Mouse (Mus musculus) lung, embryonic 15.5 days (tissue): ENCODE measurements around the gene Minos1. TPM values are rescaled to one million over a fixed set of nuclear protein-coding genes. Genes with fewer than 3 reads are reported as not detected.

Experiments
- ATAC-seq: fragments of 200-750 bp; cut with Nextera tagmentation; 2 replicates; pipeline ENCODE4 v1.8.0; 2017; ENCODE audit warnings: moderate number of reproducible peaks, borderline replicate concordance; ENCODE audit not compliant: low FRiP score, low TSS enrichment; ENCODE audit errors: extremely low read depth
- H3K27ac ChIP-seq: fragments of 300-500 bp; sonication (generic); 2 replicates; pipeline ENCODE4 v1.5.1; 2015; ENCODE audit warnings: moderate library complexity, mild to moderate bottlenecking, inconsistent platforms
- H3K27me3 ChIP-seq: fragments of 300-500 bp; sonication (generic); 2 replicates; pipeline ENCODE4 v1.6.1; 2015; ENCODE audit warnings: inconsistent platforms
- H3K36me3 ChIP-seq: fragments of 300-500 bp; sonication (generic); 2 replicates; pipeline ENCODE4 v1.6.1; 2015; ENCODE audit warnings: inconsistent platforms
- H3K4me1 ChIP-seq: fragments of 300-500 bp; sonication (generic); 2 replicates; pipeline ENCODE4 v1.6.1; 2015; ENCODE audit warnings: inconsistent platforms
- H3K4me2 ChIP-seq: fragments of 300-500 bp; sonication (generic); 2 replicates; pipeline ENCODE4 v1.6.1; 2015; ENCODE audit warnings: inconsistent platforms, mild to moderate bottlenecking, moderate library complexity
- H3K4me3 ChIP-seq: fragments of 300-500 bp; sonication (generic); 2 replicates; pipeline ENCODE4 v1.5.1; 2015; ENCODE audit warnings: mild to moderate bottlenecking, inconsistent platforms
- H3K9ac ChIP-seq: fragments of 300-500 bp; sonication (generic); 2 replicates; pipeline ENCODE4 v1.6.1; 2015; ENCODE audit warnings: inconsistent platforms
- H3K9me3 ChIP-seq: fragments of 300-500 bp; sonication (generic); 2 replicates; pipeline ENCODE4 v1.6.1; 2016; ENCODE audit warnings: inconsistent platforms
- WGBS: fragments of 180-500 bp; shearing (Covaris S2); methylation state at CpG from one replicate; pipeline ENCODE4 v1.1.7; 2015; 5-methylcytosine and 5-hydroxymethylcytosine counted together
- polyA plus RNA-seq: library from polyadenylated mRNA; unstranded; fragments of >200 nt; fragmentation: Nextera tagmentation; extraction: Ambion mirVana; gene quantifications from 2 replicates; pipeline ENCODE4 v1.2.1, GENCODE M21; 2015

Minos1 gene
- polyA plus RNA-seq, 1 experiment from 2014 or later: 517 TPM

DNA sequence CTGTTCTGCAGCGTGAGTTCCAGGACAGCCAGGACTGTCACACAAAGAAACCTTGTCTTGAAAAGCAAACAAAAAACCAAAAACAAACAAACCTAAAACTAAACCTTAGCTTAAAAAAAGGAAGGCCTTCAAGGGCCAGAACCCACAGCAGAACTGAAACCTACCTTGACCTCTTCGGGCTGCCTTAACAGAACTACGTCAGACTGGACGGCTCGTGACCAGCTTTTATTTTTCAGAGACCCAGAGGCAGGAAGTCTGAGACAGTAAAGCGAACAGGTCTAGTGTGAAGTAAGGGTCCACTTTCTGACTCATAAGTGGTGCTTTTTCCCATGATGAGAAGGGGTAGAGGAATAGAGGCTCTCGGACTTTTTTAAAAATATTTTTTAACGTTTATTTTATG lies 35.3 kb upstream of the Minos1 start:
- 65% methylated on average over 8 of the region's 8 CpGs for WGBS
- Histone ChIP-seq H3K36me3 (no peaks in the 10 kb centered on the region), H3K9me3 (no peaks in the 10 kb centered on the region), H3K4me2 (no peak overlapping the region), H3K27ac (no peak overlapping the region), H3K27me3 (no peaks in the 10 kb centered on the region), H3K9ac (no peak overlapping the region), H3K4me3 (no peak overlapping the region), H3K4me1 (peaks cover 20% of the 10 kb centered on the region)
- no peak for ATAC-seq

DNA sequence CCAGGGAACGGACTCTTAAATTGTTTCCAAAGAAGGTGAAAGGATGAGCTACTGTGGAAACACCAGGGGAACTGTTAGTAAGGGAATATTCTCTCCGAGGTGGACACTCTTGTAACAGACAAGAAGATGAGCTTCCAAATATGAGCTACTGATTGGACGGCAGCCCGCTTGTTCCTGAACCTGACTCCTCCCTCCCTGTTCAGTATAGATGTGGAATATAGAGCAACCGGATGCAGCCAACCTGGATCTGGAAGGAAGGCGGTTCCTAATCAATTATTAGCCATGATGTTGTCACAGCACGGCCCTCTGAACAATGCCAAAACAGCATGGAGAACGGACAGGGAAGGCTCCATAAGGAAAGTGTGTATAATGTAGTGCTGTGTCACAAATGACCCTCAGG lies 34.3 kb upstream of the Minos1 start:
- H3K4me1 ChIP-seq: peaks cover 10% of the 10 kb centered on the region
- no peak overlapping the region for H3K9ac ChIP-seq
- ATAC-seq: no peak
- no peak overlapping the region for H3K4me2 ChIP-seq
- H3K27me3 ChIP-seq: no peaks in the 10 kb centered on the region
- no peaks in the 10 kb centered on the region for H3K36me3 ChIP-seq
- H3K27ac ChIP-seq: no peak overlapping the region
- H3K4me3 ChIP-seq: no peak overlapping the region
- H3K9me3 ChIP-seq: no peaks in the 10 kb centered on the region
- 75% methylated on average over 8 of the region's 8 CpGs for WGBS

DNA sequence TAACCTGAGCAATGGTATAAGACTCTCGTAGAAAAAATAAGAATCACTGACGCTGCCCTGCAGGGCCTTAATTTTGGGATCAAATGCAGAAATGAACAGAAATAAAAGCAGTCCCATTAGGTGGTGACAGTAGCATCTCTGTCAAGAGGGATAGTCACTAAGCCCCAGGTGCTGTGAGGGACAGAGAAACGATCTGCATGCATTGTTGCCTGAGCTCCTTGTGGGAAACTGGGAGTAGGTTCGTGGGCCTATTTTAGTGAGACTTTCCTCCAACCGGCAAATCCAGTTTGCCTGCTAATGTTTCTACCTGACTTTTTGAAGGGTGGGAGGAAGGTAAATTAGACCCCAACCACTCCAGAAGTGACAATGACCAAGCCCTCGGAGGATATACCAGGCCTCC lies 33.2 kb upstream of the Minos1 start:
- peaks cover 3% of the 10 kb centered on the region; the same call in 1 of the 2 replicates for H3K4me1 ChIP-seq
- H3K27ac ChIP-seq: no peak overlapping the region
- no peaks in the 10 kb centered on the region for H3K36me3 ChIP-seq
- no peak overlapping the region for H3K9ac ChIP-seq
- 83% methylated on average over 6 of the region's 6 CpGs for WGBS
- H3K4me2 ChIP-seq: no peak overlapping the region
- H3K27me3 ChIP-seq: no peaks in the 10 kb centered on the region
- H3K9me3 ChIP-seq: no peaks in the 10 kb centered on the region
- H3K4me3 ChIP-seq: no peak overlapping the region
- no peak for ATAC-seq

DNA sequence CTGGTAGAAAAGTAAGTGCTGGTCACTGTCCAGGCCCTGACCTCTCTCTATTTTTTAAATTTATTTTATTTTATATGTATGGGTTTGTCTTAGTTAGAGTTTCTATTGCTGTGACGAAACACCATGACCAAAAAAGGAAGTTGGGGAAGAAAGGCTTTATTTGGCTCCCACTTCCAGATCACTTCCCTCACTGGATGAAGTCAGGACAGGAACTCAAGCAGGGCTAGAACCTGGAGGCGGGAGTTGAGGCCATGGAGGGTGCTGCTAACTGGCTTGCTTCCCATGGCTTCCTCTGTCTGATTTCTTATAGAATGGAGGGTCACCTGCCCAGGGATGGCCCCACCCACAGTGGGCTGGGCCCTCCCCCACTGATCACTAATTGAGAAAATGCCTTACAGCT lies 30.2 kb upstream of the Minos1 start:
- no peak overlapping the region for H3K27ac ChIP-seq
- H3K9ac ChIP-seq: no peak overlapping the region
- 61% methylated on average over 2 of the region's 2 CpGs for WGBS
- H3K4me3 ChIP-seq: no peak overlapping the region
- no peak overlapping the region for H3K4me2 ChIP-seq
- H3K36me3 ChIP-seq: no peaks in the 10 kb centered on the region
- ATAC-seq: no peak
- no peaks in the 10 kb centered on the region for H3K27me3 ChIP-seq
- peaks cover 6% of the 10 kb centered on the region; the same call in 1 of the 2 replicates for H3K4me1 ChIP-seq
- H3K9me3 ChIP-seq: no peaks in the 10 kb centered on the region

DNA sequence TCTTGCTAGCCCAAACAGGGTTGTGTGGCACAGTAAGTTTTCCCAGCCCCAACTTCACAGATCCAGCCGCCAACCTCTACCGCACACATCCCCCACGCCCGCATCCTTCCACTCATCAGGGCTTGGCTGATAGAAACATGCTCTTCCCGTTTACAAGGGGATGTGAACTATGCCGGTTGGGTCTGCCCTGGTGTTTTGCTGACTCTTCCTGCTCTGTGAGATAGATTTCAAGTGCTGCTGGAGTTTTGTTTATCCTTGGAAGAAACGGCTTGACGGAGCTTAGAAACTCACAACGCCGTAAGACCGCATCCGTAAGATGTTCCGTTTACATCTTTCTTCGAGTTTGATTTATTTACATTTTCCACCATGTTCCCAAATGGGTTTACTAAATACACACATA lies 27.4 kb upstream of the Minos1 start:
- Histone ChIP-seq H3K27ac (no peak overlapping the region), H3K27me3 (no peaks in the 10 kb centered on the region), H3K36me3 (no peaks in the 10 kb centered on the region), H3K4me3 (no peak overlapping the region), H3K4me1 (peaks cover 12% of the 10 kb centered on the region), H3K9me3 (no peaks in the 10 kb centered on the region), H3K9ac (no peak overlapping the region), H3K4me2 (peak overlapping the region; percentile 31)
- ATAC-seq: no peak; the same call in 1 of the 2 replicates
- 35% methylated on average over 14 of the region's 14 CpGs for WGBS

DNA sequence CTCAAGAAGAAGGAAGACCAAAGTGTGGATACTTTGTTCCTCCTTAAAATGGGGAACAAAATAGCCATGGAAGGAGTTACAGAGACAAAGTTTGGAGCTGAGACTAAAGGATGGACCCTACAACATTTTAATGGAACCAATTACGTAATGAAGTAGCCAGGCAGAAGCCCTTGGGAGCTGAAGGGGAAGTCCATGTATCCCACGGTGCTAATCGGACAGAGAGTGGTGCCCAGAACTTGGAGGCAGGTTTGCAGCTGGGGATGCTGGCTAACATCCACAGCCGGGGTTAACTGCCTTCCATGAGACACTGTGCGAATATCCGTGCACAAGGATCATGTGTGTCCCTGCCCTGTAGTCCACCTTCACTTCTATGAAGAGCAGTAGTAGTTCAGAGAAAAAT lies 25.6 kb upstream of the Minos1 start:
- Histone ChIP-seq H3K27ac (no peak overlapping the region), H3K9me3 (no peaks in the 10 kb centered on the region), H3K4me2 (no peak overlapping the region), H3K27me3 (no peaks in the 10 kb centered on the region), H3K9ac (no peak overlapping the region), H3K36me3 (no peaks in the 10 kb centered on the region), H3K4me3 (no peak overlapping the region), H3K4me1 (peaks cover 12% of the 10 kb centered on the region)
- no peak for ATAC-seq
- 85% methylated on average over 6 of the region's 6 CpGs for WGBS

DNA sequence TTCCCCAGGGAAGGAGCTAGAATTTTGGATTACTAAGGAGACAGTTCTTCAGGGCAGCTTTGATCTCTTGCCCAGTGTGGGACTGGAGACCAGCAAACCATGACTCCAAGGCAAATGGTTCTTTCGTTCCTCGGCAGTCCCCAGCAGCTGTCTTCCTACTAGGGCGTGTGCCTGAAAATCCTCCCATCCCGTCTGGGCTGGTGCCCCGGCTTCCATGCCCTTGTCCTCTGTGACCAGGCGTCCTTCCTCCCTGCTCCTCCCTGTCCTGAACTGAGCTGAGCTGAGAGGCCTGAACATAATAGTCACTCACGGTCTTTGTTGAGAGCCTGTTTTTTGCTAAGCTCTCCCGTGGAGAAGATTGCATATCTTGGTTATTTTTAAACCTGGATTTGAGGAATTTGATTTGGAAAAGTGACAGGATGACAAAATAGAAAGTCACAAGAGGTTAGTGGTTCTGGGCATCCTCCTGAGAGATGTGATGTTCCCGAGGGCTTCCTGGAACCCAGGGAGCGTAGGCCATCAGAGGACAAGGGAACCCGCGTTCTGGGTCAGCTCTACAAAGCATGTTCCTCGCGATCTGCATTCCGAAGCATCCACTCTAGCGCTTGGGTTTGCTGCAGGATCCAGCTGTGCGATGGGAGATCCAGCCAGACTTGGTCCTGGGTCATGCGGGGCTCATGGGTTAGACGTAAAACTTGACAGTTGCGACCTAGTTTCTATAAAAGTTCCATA lies 23.8 kb upstream of the Minos1 start:
- Histone ChIP-seq H3K9ac (no peak overlapping the region), H3K9me3 (no peaks in the 10 kb centered on the region), H3K4me1 (peaks cover 12% of the 10 kb centered on the region), H3K27ac (peak overlapping the region; percentile 11; the same call in 1 of the 2 replicates), H3K4me2 (no peak overlapping the region), H3K27me3 (no peaks in the 10 kb centered on the region), H3K4me3 (no peak overlapping the region), H3K36me3 (no peaks in the 10 kb centered on the region)
- no peak for ATAC-seq
- WGBS: 66% methylated on average over 20 of the region's 20 CpGs

DNA sequence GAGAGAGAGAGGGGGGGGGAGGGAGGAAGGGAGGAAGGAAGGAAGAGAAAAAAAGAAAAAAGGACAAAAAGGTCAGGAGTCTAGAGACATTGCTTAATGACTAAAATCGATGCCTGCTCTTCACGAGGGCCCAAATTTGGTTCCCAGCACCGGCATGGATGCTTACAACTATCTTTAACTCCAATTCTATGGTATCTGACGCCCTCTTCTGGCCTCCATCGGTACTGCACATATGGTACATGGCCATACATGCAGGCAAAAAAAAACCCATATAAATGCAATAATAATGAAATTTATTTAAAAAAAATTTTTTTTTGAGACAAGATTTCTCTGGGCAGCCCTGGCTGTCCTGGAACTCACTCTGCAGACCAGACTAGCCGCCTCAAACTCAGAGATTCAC lies 20.5 kb upstream of the Minos1 start:
- no peak overlapping the region for H3K4me2 ChIP-seq
- no peaks in the 10 kb centered on the region for H3K36me3 ChIP-seq
- no peak overlapping the region for H3K27ac ChIP-seq
- no peak for ATAC-seq
- H3K4me3 ChIP-seq: no peak overlapping the region
- H3K9me3 ChIP-seq: no peaks in the 10 kb centered on the region
- H3K4me1 ChIP-seq: peaks cover 7% of the 10 kb centered on the region; the same call in 1 of the 2 replicates
- H3K9ac ChIP-seq: no peak overlapping the region
- no peaks in the 10 kb centered on the region for H3K27me3 ChIP-seq
- WGBS: 65% methylated on average over 6 of the region's 6 CpGs

DNA sequence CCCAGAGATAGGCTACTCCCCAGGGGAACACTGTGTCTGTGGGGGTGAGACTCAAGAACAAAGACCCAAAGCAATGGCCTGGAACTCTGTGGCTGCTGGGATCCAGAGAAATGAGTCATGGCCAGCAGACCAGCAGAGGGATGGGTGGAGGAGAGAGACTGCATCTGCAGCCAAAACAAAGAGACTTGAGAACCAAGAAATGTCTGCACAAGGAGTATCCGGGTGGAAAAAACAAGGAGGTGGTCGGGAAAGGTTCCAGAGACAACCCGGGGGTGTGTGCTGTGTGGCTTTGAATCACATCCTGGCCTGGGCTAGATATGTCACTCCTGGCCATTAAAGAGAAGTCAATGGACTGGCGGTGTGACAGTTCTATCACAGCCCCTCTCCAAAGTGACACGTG lies 15.8 kb upstream of the Minos1 start:
- no peaks in the 10 kb centered on the region for H3K36me3 ChIP-seq
- H3K4me3 ChIP-seq: no peak overlapping the region
- H3K27me3 ChIP-seq: no peaks in the 10 kb centered on the region
- H3K27ac ChIP-seq: no peak overlapping the region
- no peak for ATAC-seq
- WGBS: 75% methylated on average over 5 of the region's 5 CpGs
- H3K9ac ChIP-seq: no peak overlapping the region
- peaks cover 9% of the 10 kb centered on the region; the same call in 1 of the 2 replicates for H3K4me1 ChIP-seq
- H3K9me3 ChIP-seq: no peaks in the 10 kb centered on the region
- H3K4me2 ChIP-seq: no peak overlapping the region

DNA sequence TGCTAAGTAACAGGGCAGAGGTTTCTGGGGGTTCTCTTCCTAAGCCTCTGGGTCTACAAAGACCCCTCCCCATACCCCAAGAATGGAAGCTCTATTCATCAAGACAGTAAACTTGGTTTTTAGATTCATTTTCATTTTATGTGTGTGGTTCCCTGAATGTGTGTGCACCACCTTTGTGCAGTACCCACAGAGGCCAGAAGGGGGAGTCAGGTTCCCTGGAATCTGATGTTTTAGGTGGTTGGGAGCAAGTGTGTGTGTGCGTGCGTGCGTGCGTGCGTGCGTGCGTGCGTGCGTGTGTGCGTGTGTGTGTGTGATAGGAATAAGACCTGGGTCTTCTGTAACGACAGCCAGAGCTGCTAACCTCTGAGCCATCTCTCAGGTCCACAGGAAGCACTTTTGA lies 14.2 kb upstream of the Minos1 start:
- H3K27me3 ChIP-seq: no peaks in the 10 kb centered on the region
- H3K27ac ChIP-seq: no peak overlapping the region
- no peak overlapping the region for H3K4me2 ChIP-seq
- H3K4me3 ChIP-seq: no peak overlapping the region
- peaks cover 9% of the 10 kb centered on the region; the same call in 1 of the 2 replicates for H3K4me1 ChIP-seq
- no peaks in the 10 kb centered on the region for H3K36me3 ChIP-seq
- no peak for ATAC-seq
- H3K9me3 ChIP-seq: no peaks in the 10 kb centered on the region
- no peak overlapping the region for H3K9ac ChIP-seq
- 90% methylated on average over 11 of the region's 11 CpGs for whole genome bisulfite sequencing

DNA sequence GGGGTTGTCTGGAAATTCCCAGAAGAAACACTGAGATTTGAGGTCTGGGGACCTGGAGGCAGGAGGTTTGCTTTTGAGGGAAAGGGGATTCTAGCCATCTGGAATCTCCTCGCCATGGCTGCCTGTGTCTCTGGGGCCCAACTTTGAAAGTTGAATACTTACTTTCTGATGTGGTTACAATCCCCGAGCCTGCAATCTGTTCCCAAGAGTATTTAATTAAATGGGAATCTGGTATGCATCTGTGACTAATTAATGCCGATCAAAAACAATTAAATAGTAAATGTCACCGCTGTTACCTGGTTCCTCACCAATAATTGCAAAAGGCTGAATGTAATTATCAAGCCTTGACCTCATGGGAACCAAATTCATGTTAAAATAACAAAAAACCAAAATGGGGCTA lies 13.7 kb upstream of the Minos1 start:
- no peaks in the 10 kb centered on the region for H3K9me3 ChIP-seq
- ATAC-seq: no peak
- no peak overlapping the region for H3K9ac ChIP-seq
- no peaks in the 10 kb centered on the region for H3K36me3 ChIP-seq
- H3K27ac ChIP-seq: no peak overlapping the region
- WGBS: 93% methylated on average over 4 of the region's 4 CpGs
- H3K4me2 ChIP-seq: no peak overlapping the region
- H3K4me3 ChIP-seq: no peak overlapping the region
- H3K4me1 ChIP-seq: peaks cover 9% of the 10 kb centered on the region; the same call in 1 of the 2 replicates
- no peaks in the 10 kb centered on the region for H3K27me3 ChIP-seq

DNA sequence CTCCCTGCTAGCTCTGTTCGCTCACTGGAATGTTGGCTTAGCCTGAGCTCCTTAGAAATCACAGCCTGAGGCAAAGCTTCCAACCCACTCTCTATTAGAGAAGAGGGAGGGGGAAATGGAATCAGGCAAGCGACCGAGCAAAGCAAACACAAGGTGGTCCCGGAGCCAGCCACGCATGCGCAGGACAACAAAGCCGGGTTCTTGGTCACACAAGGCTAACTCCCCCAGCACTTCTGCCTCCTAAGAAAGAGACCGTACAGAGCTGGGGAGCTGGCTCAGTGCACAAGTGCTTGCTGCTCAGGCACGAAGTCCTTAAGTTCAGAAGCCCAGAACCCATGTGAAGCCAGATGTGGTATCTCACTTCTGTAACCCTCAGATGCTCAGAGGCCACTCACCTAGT lies 12.1 kb upstream of the Minos1 start:
- H3K4me2 ChIP-seq: peak overlapping the region; percentile 44
- H3K9ac ChIP-seq: no peak overlapping the region
- peaks cover 9% of the 10 kb centered on the region; the same call in 1 of the 2 replicates for H3K4me1 ChIP-seq
- no peaks in the 10 kb centered on the region for H3K36me3 ChIP-seq
- no peaks in the 10 kb centered on the region for H3K9me3 ChIP-seq
- no peaks in the 10 kb centered on the region for H3K27me3 ChIP-seq
- peak overlapping the region; percentile 29; the same call in 1 of the 2 replicates for H3K27ac ChIP-seq
- 51% methylated on average over 9 of the region's 9 CpGs for WGBS
- ATAC-seq: no peak
- peak overlapping the region; percentile 9; the same call in 1 of the 2 replicates for H3K4me3 ChIP-seq
